Mouse (Mus musculus) stomach, postnatal 0 days (tissue): Measurements from ENCODE around the gene Gtf2i.

Experiments used
- CTCF ChIP-seq: IDR thresholded peaks from 2 replicates; pipeline ENCODE4 v1.5.1; 2016; ENCODE audit warnings: antibody characterized with exemption, low read depth, mild to moderate bottlenecking, moderate library complexity
- EP300 ChIP-seq: optimal IDR thresholded peaks from 2 replicates; pipeline ENCODE3; 2016; ENCODE audit warnings: antibody characterized with exemption

DNA sequence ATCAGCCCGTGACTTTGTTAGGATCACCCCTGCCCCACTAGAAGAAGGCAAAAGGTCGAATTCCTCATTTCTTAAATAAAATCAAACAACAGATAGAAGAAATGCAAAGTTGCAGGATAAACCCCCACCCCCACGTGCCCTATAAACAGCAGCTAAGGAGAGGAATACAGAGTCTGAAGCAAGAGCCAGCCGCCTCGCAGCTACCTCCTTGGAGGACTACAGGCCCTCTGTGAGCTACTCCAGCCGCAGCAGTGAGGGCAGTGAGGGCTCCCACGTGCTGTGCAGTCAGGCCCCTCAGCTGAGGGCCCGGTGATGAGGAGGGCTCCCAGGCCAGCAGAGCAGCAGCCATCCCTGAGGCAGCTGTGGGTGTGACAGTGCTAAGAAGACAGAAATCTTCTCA, 40.8 kb downstream of the Gtf2i start:
- TF ChIP-seq EP300 (no peak), CTCF (no peak)
